Mouse (Mus musculus) CH12.LX (cell line): ENCODE measurements at regions not wholly inside any gene's neighbourhood (a gene's known extent, or its start where the extent isn't known, plus 50 kb on each side); places are given as distances from the start of the nearest gene placed in this dataset.

Experiments
- DNase-seq: peaks from one replicate; pipeline ENCODE4 v3.0.0-alpha.2; 2013; ENCODE audit errors: extremely low read depth
- H3K27ac ChIP-seq: 2 replicates; pipeline ENCODE4 v1.5.1; 2012; ENCODE audit warnings: low read depth, mild to moderate bottlenecking, control low read depth, moderate library complexity; ENCODE audit not compliant: insufficient read depth
- H3K27me3 ChIP-seq: replicated peaks from 2 replicates; pipeline ENCODE3; 2012; ENCODE audit warnings: inconsistent platforms
- H3K36me3 ChIP-seq, 2 experiments: replicated peaks in 1 of 2; 2 replicates each; pipeline versions ENCODE3 to v1.6.1; 2012; ENCODE audit warnings: inconsistent platforms in 1 of 2, low read length in 1 of 2, mild to moderate bottlenecking in 1 of 2, mixed read lengths in 1 of 2, moderate library complexity in 1 of 2; ENCODE audit not compliant: control insufficient read depth in 1 of 2, insufficient read depth in 1 of 2
- H3K4me1 ChIP-seq, 2 experiments: 2 replicates each; pipeline ENCODE4 v1.6.1; 2012; ENCODE audit warnings: inconsistent platforms in 1 of 2, moderate library complexity in 1 of 2; ENCODE audit not compliant: insufficient read depth in 2 of 2, control insufficient read depth in 1 of 2
- H3K4me2 ChIP-seq: 2 replicates; pipeline ENCODE4 v1.6.1; 2012; ENCODE audit warnings: low read depth, mild to moderate bottlenecking, control low read depth; ENCODE audit not compliant: poor library complexity, insufficient read depth, severe bottlenecking
- H3K4me3 ChIP-seq, 3 experiments: fragments of 150-350 bp in 1 of 3; sonication (generic) in 1 of 3; replicated peaks in 1 of 3; 2 replicates each; pipeline versions ENCODE3 to v1.5.1; 2011 to 2012; ENCODE audit warnings: low read depth in 2 of 3, low read length in 2 of 3, mild to moderate bottlenecking in 2 of 3, moderate library complexity in 2 of 3, control low read depth in 1 of 3, improper control_type of control experiment in 1 of 3, inconsistent platforms in 1 of 3, mixed read lengths in 1 of 3; ENCODE audit not compliant: poor library complexity in 1 of 3
- H3K79me2 ChIP-seq: replicated peaks from 2 replicates; pipeline ENCODE4 v1.6.1; 2012; ENCODE audit warnings: mild to moderate bottlenecking, moderate library complexity; ENCODE audit not compliant: control insufficient read depth, poor library complexity, insufficient read depth, severe bottlenecking; ENCODE audit errors: extremely low read depth
- H3K9ac ChIP-seq: 2 replicates; pipeline ENCODE4 v1.6.1; 2012; ENCODE audit warnings: low read depth, mild to moderate bottlenecking, control low read depth, moderate library complexity; ENCODE audit not compliant: insufficient read depth
- H3K9me3 ChIP-seq: replicated peaks from 2 replicates; pipeline ENCODE3; 2012; ENCODE audit warnings: low read length, inconsistent platforms, mixed read lengths
- CTCF ChIP-seq, 2 experiments: IDR thresholded peaks in 1 of 2; conservative IDR thresholded peaks in 1 of 2; 2 replicates each; pipeline ENCODE4 v1.5.1; 2011 to 2012; ENCODE audit warnings: low read depth in 2 of 2, low read length in 2 of 2, improper control_type of control experiment in 1 of 2, inconsistent platforms in 1 of 2, mild to moderate bottlenecking in 1 of 2, moderate library complexity in 1 of 2
- E2F4 ChIP-seq: IDR thresholded peaks from 2 replicates; pipeline ENCODE4 v1.6.1; 2011; ENCODE audit warnings: low read depth, low read length, improper control_type of control experiment; ENCODE audit not compliant: insufficient replicate concordance
- GABPA ChIP-seq: IDR thresholded peaks from 2 replicates; pipeline ENCODE4 v1.6.1; 2012; ENCODE audit warnings: low read depth, low read length, improper control_type of control experiment, inconsistent platforms; ENCODE audit not compliant: insufficient replicate concordance
- HCFC1 ChIP-seq: IDR thresholded peaks from 2 replicates; pipeline ENCODE4 v1.6.1; 2012; ENCODE audit warnings: low read depth, mild to moderate bottlenecking, inconsistent platforms, low read length, improper control_type of control experiment
- IRF4 ChIP-seq: IDR thresholded peaks from 2 replicates; pipeline ENCODE4 v1.6.1; 2014; ENCODE audit warnings: low read depth, mild to moderate bottlenecking, inconsistent platforms, low read length, improper control_type of control experiment
- JUN ChIP-seq: IDR thresholded peaks from 2 replicates; pipeline ENCODE4 v1.6.1; 2011; ENCODE audit warnings: low read depth, mild to moderate bottlenecking, low read length, improper control_type of control experiment, moderate library complexity; ENCODE audit not compliant: insufficient read depth
- JUND ChIP-seq: conservative IDR thresholded peaks from 2 replicates; pipeline ENCODE4 v1.6.1; 2011; ENCODE audit warnings: low read depth, low read length, improper control_type of control experiment
- KAT2A ChIP-seq: IDR thresholded peaks from 2 replicates; pipeline ENCODE4 v1.6.1; 2012; ENCODE audit warnings: low read length, improper control_type of control experiment, inconsistent platforms; ENCODE audit not compliant: insufficient replicate concordance
- MAFK ChIP-seq: IDR thresholded peaks from 2 replicates; pipeline ENCODE4 v1.6.1; 2011; ENCODE audit warnings: low read length, improper control_type of control experiment; ENCODE audit not compliant: insufficient replicate concordance
- MAX ChIP-seq: IDR thresholded peaks from 2 replicates; pipeline ENCODE4 v1.6.1; 2011; ENCODE audit warnings: low read length, improper control_type of control experiment
- MAZ ChIP-seq: IDR thresholded peaks from 2 replicates; pipeline ENCODE4 v1.6.1; 2012; ENCODE audit warnings: low read depth, mild to moderate bottlenecking, inconsistent platforms, low read length, improper control_type of control experiment, moderate library complexity
- MXI1 ChIP-seq: IDR thresholded peaks from 2 replicates; pipeline ENCODE4 v1.6.1; 2011; ENCODE audit warnings: mild to moderate bottlenecking, low read depth, low read length, improper control_type of control experiment
- NRF1 ChIP-seq: IDR thresholded peaks from 2 replicates; pipeline ENCODE4 v1.6.1; 2014; ENCODE audit warnings: low read depth, mild to moderate bottlenecking, inconsistent platforms, low read length, improper control_type of control experiment, moderate library complexity
- POLR2A ChIP-seq: IDR thresholded peaks from 2 replicates; pipeline ENCODE4 v1.6.1; 2011; ENCODE audit warnings: low read depth, mild to moderate bottlenecking, improper control_type of control experiment, low read length
- RCOR1 ChIP-seq: conservative IDR thresholded peaks from 2 replicates; pipeline ENCODE4 v1.6.1; 2012; ENCODE audit warnings: low read depth, mild to moderate bottlenecking, inconsistent platforms, low read length, improper control_type of control experiment
- SMC3 ChIP-seq: IDR thresholded peaks from 2 replicates; pipeline ENCODE4 v1.6.1; 2011; ENCODE audit warnings: low read depth, low read length, improper control_type of control experiment
- TBP ChIP-seq: conservative IDR thresholded peaks from 2 replicates; pipeline ENCODE4 v1.6.1; 2011; ENCODE audit warnings: low read depth, low read length, improper control_type of control experiment
- UBTF ChIP-seq: IDR thresholded peaks from 2 replicates; pipeline ENCODE4 v1.6.1; 2012; ENCODE audit warnings: low read depth, mild to moderate bottlenecking, inconsistent platforms, low read length, improper control_type of control experiment, moderate library complexity
- ZKSCAN1 ChIP-seq: IDR thresholded peaks from 2 replicates; pipeline ENCODE4 v1.6.1; 2012; ENCODE audit warnings: low read depth, inconsistent platforms, low read length, improper control_type of control experiment, borderline replicate concordance
- ZNF384 ChIP-seq: IDR thresholded peaks from 2 replicates; pipeline ENCODE4 v1.6.1; 2012; ENCODE audit warnings: low read depth, low read length, improper control_type of control experiment, inconsistent platforms
- dilution Hi-C: fragments of 300-500 bp; cut with MboI; formaldehyde crosslinking; loops from 2 replicates; pipeline ENCODE4 v1.14.3; 2020; ENCODE audit warnings: low sequenced_read_pairs; ENCODE audit not compliant: extremely low pct_unique_long_range_greater_than_20kb, extremely low pct_ligation_motif_present
- in situ Hi-C: fragments of 300-500 bp; cut with MboI; formaldehyde crosslinking; loops from 3 replicates; pipeline ENCODE4 v1.14.3; 2019; ENCODE audit warnings: low sequenced_read_pairs, low pct_ligation_motif_present, low pct_unique_long_range_greater_than_20kb, mixed read lengths

DNA sequence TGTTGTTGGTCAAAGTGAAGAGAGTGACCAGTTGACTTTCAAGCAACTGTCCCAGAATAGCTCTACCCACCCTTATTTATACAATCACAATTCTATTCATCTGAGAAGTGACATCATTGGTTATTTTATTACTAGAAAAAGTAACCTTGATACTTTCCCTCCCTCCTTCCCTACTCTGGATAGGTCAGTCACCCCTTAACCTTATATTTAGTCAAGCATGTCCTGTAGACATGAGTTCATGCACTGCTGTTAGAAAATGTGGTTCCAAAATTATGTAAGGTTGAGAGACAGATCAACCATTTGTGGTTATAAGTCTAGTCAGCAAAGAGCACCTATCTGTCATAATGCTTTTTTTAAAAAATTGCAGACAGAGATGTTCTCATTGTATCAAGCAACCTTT is 502.4 kb upstream of the Cdh18 start:
- DNase-seq = no peak
- no peaks in the 10 kb centered on the region for H3K36me3 ChIP-seq
- in situ Hi-C loops (no loop called here), dilution Hi-C loops (no loop called here)
- H3K9ac ChIP-seq = no peak overlapping the region
- no peak for TF ChIP-seq UBTF
- TF ChIP-seq MAZ = no peak
- no peak for TF ChIP-seq TBP
- no peak for TF ChIP-seq JUN
- TF ChIP-seq HCFC1 = no peak
- TF ChIP-seq SMC3 = no peak
- TF ChIP-seq GABPA = no peak
- no peak for TF ChIP-seq KAT2A
- TF ChIP-seq E2F4 = no peak
- TF ChIP-seq ZKSCAN1 = no peak
- no peak for TF ChIP-seq JUND
- no peak for TF ChIP-seq NRF1
- TF ChIP-seq IRF4 = no peak
- no peak for TF ChIP-seq MXI1
- TF ChIP-seq MAFK = no peak
- TF ChIP-seq RCOR1 = no peak
- no peak for TF ChIP-seq POLR2A
- H3K27me3 ChIP-seq = no peaks in the 10 kb centered on the region
- no peak overlapping the region for H3K4me2 ChIP-seq
- H3K9me3 ChIP-seq = peaks cover 30% of the 10 kb centered on the region
- no peaks in the 10 kb centered on the region for H3K4me1 ChIP-seq
- H3K79me2 ChIP-seq = no peaks in the 10 kb centered on the region
- H3K4me3 ChIP-seq = no peak overlapping the region
- no peak overlapping the region for H3K27ac ChIP-seq

- Histone ChIP-seq H3K79me2 (no peaks in the 10 kb centered on the region), H3K4me3 (no peak overlapping the region), H3K27ac (no peak overlapping the region), H3K27me3 (no peaks in the 10 kb centered on the region), H3K36me3 (no peaks in the 10 kb centered on the region), H3K4me1 (no peaks in the 10 kb centered on the region), H3K4me2 (no peak overlapping the region), H3K9me3 (peaks cover 30% of the 10 kb centered on the region), H3K9ac (no peak overlapping the region)
- in situ Hi-C loops (no loop called here), dilution Hi-C loops (no loop called here)
- TF ChIP-seq CTCF (conservative IDR thresholded peaks at IDR 0.05 in 1 of 2, IDR thresholded peaks at IDR 0.05 in 1 of 2; ENCODE audit: low read depth in 2 of 2, low read length in 2 of 2) = no peak
- TF ChIP-seq MAFK = no peak
- no peak for TF ChIP-seq MAX
- TF ChIP-seq HCFC1 = no peak
- TF ChIP-seq SMC3 = no peak
- TF ChIP-seq IRF4 = no peak
- no peak for TF ChIP-seq E2F4
- TF ChIP-seq ZNF384 = no peak
- TF ChIP-seq, all 38 proteins: peak for 0
- no peak for DNase-seq
Observed at GRCm38 (mm10) chr15:22046877-22047478, 501.8 kb upstream of the Cdh18 start.
